Mouse (Mus musculus): ENCODE results near the gene Phldb3. TPM values are rescaled to one million over a fixed set of nuclear protein-coding genes. Genes with fewer than 3 reads are reported as not detected.
A peak's percentile ranks its signal among the peaks of the same experiment; 100 is the strongest.

Phldb3 gene
- under 1 TPM in 3 of 4 experiments, not detected in 1; 0.13 to 0.39 (median 0.27) TPM for total RNA-seq (2022)

DNA sequence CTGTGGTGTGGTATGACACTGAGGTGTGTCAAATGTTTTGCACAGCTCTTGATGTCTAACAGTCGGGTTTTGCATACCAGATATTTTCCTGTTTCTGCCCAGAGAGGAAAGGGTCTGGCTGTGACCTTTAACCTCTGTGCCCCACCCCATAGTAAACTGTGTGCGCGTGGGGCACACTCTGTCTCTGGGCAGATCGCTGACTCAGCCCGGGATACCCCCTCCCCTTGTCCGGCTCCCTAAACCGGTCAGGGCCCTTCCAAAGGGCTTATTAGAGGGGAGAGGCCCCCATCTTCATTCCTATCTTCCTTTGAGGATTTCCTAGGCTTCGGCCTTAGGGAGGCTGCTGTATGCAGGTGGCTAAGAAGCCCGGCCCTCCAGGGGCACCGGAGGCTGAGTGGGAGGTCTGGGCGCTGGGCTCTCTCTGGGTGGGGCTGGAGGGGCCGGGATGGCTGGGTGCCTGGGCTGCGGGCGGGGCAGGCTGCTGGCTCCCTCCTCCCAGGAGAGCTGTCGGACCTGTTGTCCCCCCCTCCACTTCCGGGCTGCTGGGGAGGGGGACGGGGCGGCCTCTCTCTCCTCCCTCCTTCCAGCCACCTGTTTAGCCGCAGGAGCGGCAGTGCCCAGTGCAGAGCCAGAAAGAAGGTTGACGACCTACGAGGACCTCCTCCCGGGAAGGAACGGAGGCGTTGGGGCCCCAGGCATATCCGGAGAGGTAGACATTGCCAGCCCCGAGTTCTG lies at the start of gene Phldb3:
Phldb3 (plus strand) TSS at position 620 of the 735 bp plus-strand sequence.
- no peak for DNase-seq (ENCODE audit: low spot score in 2 of 2)

DNA sequence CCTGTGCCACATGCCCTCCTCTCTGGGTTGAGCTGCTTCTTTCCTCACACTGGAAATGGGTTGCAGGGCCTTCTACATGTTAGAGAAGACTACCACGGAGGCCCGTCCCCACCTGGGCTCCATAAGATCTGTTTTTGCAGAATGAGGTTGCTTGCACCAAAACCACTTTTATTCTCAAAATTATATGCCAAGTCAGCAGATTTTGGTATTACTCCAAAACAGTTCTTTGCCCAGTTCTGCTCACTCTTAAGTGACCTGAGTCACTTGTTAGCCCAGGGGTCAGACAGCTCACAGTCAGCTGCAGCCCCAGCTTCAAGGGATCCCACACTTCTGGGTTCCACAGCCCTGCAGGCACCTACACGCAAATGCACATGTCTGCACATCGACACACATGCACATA lies 49.1 kb upstream of the Phldb3 start:
- no peak for DNase-seq (ENCODE audit: low spot score in 2 of 2)

DNA sequence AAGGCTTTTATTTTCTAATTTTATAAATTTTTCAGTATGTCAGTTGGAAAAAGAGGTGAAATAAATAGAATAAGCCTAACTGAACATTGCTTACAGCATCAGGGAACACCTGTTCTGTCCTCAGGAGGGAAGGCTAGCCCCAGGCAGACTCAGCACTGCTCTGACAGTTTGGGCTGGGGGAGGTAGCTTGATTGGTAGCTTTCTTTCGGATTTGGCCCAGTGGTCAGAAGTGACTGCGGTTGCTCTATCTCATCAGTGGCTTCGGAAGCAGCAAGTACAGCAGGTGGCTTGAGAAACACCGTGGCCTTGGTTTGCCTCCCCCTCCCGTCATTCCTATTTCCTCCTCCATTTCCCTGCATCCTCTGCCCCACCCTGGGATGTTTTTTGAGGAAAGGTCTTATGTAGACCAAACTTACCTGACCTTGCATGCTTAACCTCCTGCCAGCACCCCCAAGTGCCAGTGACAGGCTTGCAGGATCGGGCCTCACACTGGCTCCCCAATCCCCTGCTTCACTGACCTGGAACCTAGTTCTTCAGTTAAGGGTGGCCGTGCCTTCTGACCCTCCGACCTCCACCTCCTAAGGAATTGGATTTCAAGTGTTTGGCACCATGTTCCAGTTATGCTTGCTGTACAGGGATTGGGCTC lies 47.2 kb upstream of the Phldb3 start:
- DNase-seq (ENCODE audit: low spot score in 2 of 2), result no peak

DNA sequence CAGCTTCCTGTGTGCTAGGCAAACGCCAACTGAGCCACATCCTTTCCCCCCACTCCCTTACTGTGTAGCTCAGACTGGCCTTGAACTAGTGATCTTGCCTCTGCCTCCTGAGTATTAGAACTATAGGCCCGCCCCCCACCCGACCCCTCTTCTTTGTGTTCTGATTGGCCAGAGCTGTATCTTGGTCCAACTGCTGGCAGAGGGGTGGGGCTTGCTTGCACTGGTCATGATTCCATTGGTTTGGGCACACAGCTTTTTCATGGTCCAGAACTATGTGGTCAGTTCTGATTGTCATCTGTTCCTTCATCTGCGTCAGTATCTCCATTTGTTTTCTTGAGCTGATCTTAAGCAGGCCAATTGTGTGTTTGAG lies 46.7 kb upstream of the Phldb3 start:
- DNase-seq (ENCODE audit: low spot score in 2 of 2), result no peak

DNA sequence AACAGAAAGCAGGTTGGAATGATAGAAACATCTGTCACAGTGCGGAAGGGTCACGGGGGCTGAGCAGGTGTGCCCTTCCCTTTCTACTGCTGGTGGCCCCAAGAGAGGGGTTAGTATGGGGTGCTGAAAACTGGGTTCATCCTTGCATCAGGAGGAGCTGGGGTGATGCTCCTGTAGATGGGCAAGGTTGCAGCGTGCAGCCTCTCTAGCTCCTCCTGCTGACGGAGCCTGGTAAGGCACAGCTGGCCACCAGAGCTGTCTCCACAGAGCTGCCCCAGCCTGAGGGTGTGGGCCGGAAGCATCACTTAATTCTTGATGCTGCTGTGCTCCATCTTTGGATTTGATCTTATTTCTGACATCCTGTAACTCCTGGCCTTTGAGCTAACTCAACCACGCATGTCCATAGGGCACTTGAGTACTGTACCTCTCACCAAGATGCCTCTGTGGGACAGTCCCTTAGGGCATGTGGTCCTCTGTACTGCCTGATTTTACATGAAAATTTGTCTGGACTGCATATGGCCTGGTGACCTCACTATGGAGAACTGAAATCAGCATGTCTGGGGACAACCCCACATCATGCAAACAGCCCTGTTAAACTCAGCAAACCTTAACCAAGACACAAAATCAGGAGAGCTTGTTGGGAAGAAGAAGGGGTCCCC lies 45.8 kb upstream of the Phldb3 start:
- peak in 1 of 2 experiments; percentile 42 for DNase-seq (ENCODE audit: low spot score in 2 of 2)

DNA sequence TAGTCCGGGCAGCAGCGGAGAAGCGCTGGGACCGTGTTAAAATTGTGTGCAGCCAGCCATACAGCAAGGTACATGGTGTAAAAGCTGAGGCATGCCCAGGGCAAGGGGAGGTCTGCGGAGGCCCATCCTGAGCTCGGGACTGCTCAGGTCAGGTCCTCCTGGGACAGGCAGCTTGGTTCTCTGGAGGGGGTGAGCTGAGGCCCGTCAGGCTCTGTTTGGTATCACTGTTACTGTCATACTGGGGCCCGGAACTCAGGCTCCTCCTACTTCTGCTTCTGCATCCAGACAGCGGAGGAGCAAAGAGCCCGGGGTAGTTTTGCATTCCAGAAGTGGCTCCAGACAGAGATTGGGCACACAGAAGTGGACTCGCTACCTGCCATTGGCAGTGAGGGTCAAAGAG lies 44.9 kb upstream of the Phldb3 start:
- DNase-seq (ENCODE audit: low spot score in 2 of 2), result no peak

DNA sequence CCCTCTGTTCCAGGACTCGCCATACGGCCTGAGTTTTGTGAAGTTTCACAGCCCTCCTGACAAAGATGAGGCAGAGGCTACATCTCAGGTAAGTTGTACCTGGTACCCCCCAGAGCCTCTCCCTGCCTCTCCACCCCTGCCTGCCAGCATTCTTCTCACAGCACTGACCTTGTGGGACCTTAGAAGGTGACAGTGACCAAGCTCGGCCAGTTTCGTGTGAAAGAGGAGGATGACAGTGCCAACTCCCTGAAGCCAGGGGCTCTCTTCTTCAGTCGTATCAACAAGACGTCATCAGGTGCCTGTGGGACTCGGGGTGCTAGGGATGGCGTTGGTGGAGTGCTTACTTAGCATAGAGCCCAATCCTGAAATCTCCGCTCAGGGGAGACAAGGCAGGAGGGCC lies 44.4 kb upstream of the Phldb3 start:
- no peak for DNase-seq (ENCODE audit: low spot score in 2 of 2)

DNA sequence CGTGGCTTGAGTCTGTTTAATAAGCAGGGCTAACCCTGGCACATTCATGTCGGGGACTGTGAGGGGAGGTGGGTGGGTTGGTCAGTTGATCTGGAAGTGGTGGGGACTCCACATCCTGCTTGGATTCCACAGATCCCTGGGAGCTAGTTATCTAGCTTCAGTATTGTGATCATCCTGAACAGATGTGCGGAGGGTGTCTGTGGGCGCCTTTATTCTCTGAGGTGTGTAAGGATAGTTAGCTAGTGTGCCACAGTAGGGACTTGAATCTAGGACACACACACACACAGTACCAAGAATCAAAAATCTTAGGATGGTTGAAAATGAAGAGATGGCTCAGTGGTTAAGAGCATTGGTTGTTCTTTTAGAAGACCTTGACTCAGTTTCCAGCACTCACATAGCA lies 42.1 kb upstream of the Phldb3 start:
- no peak for DNase-seq (ENCODE audit: low spot score in 2 of 2)

DNA sequence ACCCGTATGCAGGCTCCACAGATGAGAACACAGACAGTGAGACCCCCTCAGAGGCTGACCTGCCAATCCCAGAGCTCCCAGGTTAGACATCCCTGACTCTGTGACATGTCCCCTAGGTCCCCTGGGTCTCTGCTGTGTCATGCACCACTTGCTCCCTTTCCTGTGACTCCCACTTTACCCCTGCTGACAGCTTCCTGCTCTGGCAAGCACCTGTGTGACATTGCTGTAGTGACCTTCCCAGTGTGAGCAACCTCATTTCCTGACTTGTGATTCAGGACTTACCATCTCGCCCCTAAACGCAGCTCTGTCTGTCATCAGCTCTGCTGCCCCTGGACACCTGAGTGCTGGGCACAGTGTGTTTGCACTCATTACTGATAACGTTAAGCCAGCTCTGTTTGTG lies 39.5 kb upstream of the Phldb3 start:
- no peak for DNase-seq (ENCODE audit: low spot score in 2 of 2)

DNA sequence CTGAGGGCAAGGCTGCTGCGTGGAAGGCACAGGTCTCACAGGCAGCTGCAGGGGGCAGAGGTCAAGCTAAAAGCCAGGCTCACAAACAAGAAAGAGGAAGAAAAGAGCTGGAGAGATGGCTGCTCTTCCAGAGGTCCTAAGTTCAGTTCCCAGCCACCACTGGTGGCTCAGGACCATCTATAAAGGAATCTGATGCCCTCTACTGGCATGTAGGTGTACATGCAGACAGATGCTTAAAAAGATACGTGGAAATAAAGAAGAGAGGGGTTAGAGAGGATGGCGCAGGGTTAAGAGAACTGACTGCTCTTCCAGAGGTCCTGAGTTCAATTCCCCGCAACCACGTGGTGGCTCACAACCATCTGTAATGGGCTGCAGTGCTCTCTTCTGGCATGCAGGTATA lies 38.1 kb upstream of the Phldb3 start:
- no peak for DNase-seq (ENCODE audit: low spot score in 2 of 2)

DNA sequence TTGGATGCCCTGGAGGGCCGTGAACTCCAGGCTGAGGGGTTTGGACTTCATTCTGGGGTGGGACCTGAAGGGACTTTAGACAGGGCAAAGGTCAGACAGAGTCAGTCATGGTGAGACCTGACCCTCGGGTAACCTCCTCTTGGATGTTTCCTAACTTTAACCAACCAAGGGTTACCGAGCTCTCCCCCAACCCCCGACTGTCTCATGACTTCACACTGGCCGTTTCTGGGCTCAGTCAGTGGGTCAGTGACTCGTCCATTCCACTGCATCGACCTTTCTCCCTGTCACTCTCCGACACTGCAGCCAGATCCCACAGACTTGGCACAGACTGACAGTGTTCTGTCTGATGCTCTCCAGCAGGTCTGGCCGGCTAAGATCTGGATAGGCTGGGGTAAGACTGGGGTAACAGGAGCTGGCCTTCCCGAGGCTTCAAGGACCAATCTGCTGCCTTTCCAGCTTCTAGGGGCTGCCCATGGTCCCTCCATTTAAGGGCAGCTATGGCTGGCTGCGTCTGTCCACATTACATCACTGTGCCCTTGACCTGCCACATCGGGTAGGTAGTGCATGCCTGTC lies 36.3 kb upstream of the Phldb3 start:
- DNase-seq (ENCODE audit: low spot score in 2 of 2), result no peak

DNA sequence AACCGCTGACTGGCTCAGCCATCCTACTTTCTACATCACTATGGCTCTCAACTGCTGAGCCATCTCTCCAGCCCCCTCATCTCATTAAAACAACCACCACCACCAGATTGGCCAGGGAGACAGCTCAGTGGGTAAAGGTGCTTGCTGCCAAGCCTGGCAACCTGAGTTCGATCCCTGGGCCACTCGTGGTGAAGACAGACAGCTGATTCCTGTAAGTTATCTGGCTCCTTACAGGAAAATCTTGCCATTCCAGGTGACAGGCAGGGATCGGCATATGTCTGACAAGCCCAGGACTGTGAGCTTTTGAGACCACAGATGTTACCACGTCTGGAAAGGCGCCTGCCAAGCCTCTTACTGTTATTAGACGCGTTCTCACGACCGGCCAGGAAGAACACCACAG lies 32.8 kb upstream of the Phldb3 start:
- no peak for DNase-seq (ENCODE audit: low spot score in 2 of 2)

DNA sequence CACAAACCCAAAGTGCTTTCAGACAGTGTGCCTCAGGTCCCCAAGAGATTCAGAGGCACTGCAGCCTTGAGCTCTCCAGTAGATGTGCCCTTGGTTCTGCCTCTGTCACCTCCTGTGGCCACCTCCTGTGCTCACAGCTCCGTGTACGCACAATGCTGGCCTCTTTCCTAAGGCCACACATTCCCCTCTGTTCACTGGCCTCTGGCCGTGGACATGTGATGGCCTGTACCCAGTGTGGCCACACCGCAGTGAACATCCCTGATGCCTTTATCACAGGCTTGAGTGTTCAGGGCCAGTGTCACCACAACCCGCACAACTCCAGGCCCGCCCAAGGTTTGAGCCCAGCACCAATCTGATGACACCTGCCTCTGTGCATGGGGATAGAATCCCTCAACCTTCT lies 25.7 kb upstream of the Phldb3 start:
- DNase-seq (ENCODE audit: low spot score in 2 of 2), result no peak

DNA sequence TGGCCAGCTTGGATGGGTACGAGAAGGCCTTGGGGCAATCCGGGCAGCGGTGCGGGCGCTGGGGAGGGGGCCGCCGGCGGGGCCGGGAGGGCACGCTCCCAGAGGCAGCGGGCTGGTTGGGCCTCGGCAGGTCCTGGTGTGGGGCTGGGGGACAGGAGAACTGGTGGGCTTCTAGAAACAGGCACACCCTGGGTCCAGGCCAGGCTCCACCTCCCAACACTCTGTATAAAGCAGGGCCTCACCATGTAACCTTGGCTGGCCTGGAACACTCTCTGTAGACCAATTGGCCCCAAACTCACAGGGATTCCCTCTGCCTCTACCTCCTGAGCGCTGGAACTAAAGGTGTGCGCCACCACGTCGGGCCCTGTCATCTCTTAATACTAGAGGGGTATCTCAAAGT lies 24.6 kb upstream of the Phldb3 start:
- DNase-seq (ENCODE audit: low spot score in 2 of 2), result no peak

DNA sequence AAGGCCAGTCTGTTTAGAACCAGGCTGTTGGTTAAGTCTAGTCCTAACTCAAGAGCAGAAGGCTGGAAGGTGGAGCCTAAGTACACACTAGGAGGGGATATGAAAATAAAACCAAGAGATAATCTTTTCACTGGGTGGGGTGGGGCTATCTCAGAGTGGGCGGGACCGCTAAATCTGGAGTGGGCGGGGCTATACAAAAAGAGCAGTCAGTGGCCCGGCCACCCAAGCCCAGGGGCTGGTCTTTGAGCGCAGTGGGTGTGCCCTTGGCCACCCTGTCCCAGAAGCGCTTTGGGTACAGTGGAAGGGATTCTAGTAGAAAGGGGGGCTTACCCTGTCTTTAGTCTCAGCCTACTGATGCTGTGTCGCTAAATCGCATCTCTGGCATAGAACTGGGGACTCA lies 23.7 kb upstream of the Phldb3 start:
- no peak for DNase-seq (ENCODE audit: low spot score in 2 of 2)

DNA sequence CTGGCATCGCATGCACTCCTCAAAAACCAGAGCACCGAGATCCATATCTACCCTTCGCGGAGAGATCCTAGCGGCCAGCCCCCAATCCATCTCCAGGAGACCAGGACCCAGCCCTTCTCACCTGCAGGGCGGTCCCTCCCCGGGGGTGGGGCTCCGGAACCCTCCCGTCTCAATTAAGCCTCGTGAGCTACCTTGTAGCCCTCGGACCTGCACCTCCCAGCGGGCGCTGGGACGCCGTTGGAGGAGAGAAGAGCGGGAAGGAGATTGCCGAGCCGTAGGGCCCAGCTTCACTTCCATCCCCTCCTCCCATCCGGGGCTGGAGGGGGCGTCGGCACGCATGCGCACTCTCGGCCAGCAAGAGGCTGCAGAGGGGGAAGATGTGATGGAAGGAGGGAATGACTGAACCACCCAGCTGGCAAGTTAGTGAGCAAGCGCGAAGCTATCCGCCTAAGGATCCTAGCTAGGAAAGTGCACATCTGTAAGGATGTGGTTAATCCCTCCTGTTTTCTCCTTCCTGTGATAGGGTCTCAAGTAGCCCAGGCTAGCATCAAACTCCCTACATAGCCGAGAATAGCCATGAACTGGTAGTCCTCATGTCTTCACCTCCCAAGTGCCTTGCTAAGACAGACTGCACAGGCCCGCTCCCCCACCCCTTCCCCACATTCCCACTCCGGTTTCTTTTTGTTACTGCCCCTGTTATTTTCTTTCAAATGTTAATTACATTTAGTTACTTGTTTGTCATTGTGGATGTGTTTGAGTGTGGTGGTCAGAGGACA lies 23.0 kb upstream of the Phldb3 start, which contains the start of the genes Ethe1 and Zfp575:
Ethe1 (plus strand) TSS at position 214 of the 776 bp plus-strand sequence.
Zfp575 (minus strand) TSS at position 312 of the 776 bp plus-strand sequence.
- peak; percentile 70 to 79 for DNase-seq (ENCODE audit: low spot score in 2 of 2)

DNA sequence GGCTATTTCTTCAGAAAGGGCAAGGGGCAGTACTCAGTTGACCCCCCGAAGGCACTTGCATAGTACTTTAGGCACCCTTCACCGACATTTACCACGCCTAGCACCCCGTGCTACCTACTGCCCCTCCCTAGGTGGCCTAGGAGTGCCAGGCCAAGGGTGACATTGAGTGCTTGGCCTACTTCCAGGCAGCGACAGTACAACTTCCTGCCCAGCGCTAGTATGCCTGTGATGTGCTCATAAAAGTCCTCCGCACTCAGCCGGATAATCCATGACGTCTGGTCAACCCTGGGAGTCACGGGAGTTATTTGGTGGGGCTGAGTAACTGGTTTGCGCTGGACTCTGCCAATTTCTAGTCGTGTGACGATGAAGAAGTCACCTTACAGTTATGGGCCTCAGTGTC lies 22.2 kb upstream of the Phldb3 start:
- DNase-seq (ENCODE audit: low spot score in 2 of 2), result no peak

DNA sequence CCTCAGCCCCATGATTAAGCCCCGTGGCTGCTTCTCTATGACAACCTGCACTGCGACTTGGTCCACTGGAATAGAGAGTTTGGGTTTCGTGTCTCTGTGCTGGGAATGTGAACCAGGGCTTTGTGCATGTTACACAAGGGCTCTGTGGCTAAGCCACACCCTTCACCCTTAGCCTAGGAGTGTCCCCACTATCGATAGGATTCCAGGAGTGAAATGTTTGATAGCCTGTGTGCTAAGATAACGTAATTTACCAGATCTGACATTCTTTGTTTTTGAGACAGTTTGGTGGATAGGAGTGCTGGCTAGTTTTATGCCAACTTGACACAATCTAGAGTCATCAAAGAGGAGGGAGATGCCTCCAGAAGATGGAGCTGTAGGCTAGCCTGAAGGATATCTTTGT lies 18.8 kb upstream of the Phldb3 start:
- no peak for DNase-seq (ENCODE audit: low spot score in 2 of 2)

DNA sequence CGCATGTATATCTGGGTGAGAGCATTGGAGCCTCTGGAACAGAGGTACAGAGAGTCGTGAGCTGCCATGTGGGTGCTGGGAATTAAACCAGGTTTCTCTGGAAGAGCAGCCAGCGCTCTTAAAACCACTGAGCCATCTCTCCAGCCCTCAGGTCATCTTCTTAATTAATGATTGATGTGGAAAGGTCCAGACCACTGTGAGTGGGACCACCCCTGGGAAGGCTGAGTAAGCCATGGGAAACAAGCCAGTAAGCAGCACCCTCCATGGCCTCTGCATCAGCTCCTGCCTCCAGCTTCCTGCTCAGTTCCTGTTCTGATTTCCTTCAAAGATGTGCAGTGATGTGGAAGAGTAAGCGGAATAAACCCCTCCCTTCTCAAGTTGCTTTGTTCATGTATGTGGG lies 18.4 kb upstream of the Phldb3 start:
- no peak for DNase-seq (ENCODE audit: low spot score in 2 of 2)

DNA sequence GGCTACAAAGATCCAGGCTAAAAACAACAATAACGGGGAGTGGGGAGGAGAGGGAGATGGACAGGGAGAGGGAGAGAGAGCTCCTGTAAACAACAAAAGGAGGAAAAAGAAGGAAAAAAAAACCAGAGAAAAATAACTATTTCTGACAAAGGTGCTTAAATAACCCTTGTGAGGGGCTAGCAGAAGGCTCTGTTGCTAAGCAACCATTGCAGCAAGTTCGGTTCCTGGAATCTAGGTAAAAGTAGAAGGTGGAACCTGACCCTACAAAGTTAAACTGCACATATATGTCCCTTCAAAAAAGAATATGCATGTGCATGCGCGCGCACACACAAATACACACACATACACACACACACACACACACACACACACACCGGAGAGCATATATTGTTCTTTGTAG lies 17.8 kb upstream of the Phldb3 start:
- no peak for DNase-seq (ENCODE audit: low spot score in 2 of 2)

DNA sequence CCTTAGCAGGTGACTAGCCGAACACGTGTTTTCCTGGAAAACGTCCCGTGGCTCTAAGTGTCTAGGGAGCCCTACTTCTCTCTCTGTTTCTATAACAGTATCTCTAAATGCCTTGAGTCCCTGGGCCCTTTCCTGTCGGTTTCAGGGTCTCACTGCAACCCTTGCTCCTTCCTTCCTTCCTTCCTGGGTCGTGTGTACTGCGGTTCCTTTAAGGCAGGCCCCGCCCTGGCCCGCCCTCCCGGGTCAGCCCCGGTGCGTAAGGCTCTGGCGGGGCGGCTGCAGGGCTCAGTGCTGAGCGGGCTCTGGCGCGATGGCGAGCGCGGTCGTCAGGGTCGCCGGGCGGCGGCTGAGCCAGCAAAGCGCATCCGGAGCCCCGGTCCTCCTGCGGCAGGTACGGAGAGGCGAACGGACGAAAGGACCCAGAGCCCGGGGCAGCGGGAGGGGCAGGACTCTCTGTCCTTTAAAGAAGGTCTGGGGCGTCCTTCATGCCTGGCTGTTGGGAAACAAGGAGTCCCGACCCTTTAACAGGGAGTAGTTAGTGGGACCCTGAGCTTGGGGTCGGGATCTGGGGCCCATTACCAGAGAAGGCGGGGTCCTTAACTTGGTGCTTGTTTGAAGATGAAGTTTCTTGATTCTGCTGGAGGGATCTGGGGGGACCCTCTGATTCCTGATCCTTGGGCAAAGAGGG lies 16.8 kb upstream of the Phldb3 start:
- DNase-seq (ENCODE audit: low spot score in 2 of 2), result peak in 1 of 2 experiments; percentile 32

All from left cerebral cortex, adult 8-10 months (tissue).